Mouse (Mus musculus): Measurements from ENCODE around the gene P2rx3. TPM values are rescaled to one million over a fixed set of nuclear protein-coding genes. Genes with fewer than 3 reads are reported as not detected.

Gene P2rx3
- polyA plus RNA-seq, 1 experiment, result 0.54 TPM

GRCm38 (mm10) chr2:85013826-85014587 is 23.3 kb downstream of the P2rx3 start:
- WGBS, result 32% methylated on average over 5 of the region's 5 CpGs
- DNase-seq, result no peak
- Histone ChIP-seq H3K36me3 (ENCODE audit: control insufficient read depth, insufficient read depth, low read length) (no peaks in the 10 kb centered on the region), H3K4me1 (replicated peaks; ENCODE audit: control insufficient read depth, insufficient read depth, low read length) (no peaks in the 10 kb centered on the region), H3K27me3 (ENCODE audit: control insufficient read depth, insufficient read depth, low read length) (no peaks in the 10 kb centered on the region), H3K27ac (ENCODE audit: control insufficient read depth, insufficient read depth, low read length) (no peak overlapping the region), H3K4me3 (ENCODE audit: control insufficient read depth, insufficient read depth, low read length) (no peak overlapping the region)
- TF ChIP-seq CTCF (IDR thresholded peaks at IDR 0.05; ENCODE audit: borderline replicate concordance, control insufficient read depth, extremely low read depth, insufficient read depth, low read length, poor library complexity) (no peak), POLR2A (IDR thresholded peaks at IDR 0.05; ENCODE audit: control insufficient read depth, extremely low read depth, insufficient read depth, low read length, poor library complexity) (no peak)

- no peak overlapping the region for H3K4me3 ChIP-seq (ENCODE audit: control insufficient read depth, insufficient read depth, low read length)
- H3K27me3 ChIP-seq (ENCODE audit: control insufficient read depth, insufficient read depth, low read length), result no peaks in the 10 kb centered on the region
- H3K36me3 ChIP-seq (ENCODE audit: control insufficient read depth, insufficient read depth, low read length), result no peaks in the 10 kb centered on the region
- no peak overlapping the region for H3K27ac ChIP-seq (ENCODE audit: control insufficient read depth, insufficient read depth, low read length)
- H3K4me1 ChIP-seq (replicated peaks; ENCODE audit: control insufficient read depth, insufficient read depth, low read length), result no peaks in the 10 kb centered on the region
- 66% methylated on average over 14 of the region's 14 CpGs for WGBS
- TF ChIP-seq CTCF (IDR thresholded peaks at IDR 0.05; ENCODE audit: borderline replicate concordance, control insufficient read depth, extremely low read depth, insufficient read depth, low read length, poor library complexity) (no peak), POLR2A (IDR thresholded peaks at IDR 0.05; ENCODE audit: control insufficient read depth, extremely low read depth, insufficient read depth, low read length, poor library complexity) (no peak)
- DNase-seq, result no peak
These were observed 24.6 kb downstream of the P2rx3 start for GRCm38 (mm10) chr2:85012679-85013078.

GRCm38 (mm10) chr2:85011906-85012604 is 25.2 kb downstream of the P2rx3 start:
- no peak for TF ChIP-seq CTCF (IDR thresholded peaks at IDR 0.05; ENCODE audit: borderline replicate concordance, control insufficient read depth, extremely low read depth, insufficient read depth, low read length, poor library complexity)
- TF ChIP-seq POLR2A (IDR thresholded peaks at IDR 0.05; ENCODE audit: control insufficient read depth, extremely low read depth, insufficient read depth, low read length, poor library complexity), result no peak
- WGBS, result 94% methylated on average over 9 of the region's 9 CpGs
- Histone ChIP-seq H3K36me3 (ENCODE audit: control insufficient read depth, insufficient read depth, low read length) (no peaks in the 10 kb centered on the region), H3K27ac (ENCODE audit: control insufficient read depth, insufficient read depth, low read length) (no peak overlapping the region), H3K4me1 (replicated peaks; ENCODE audit: control insufficient read depth, insufficient read depth, low read length) (no peaks in the 10 kb centered on the region), H3K27me3 (ENCODE audit: control insufficient read depth, insufficient read depth, low read length) (no peaks in the 10 kb centered on the region), H3K4me3 (ENCODE audit: control insufficient read depth, insufficient read depth, low read length) (no peak overlapping the region)
- DNase-seq, result no peak

GRCm38 (mm10) chr2:85009212-85009611 is 28.1 kb downstream of the P2rx3 start:
- no peaks in the 10 kb centered on the region for H3K4me1 ChIP-seq (replicated peaks; ENCODE audit: control insufficient read depth, insufficient read depth, low read length)
- WGBS, result 96% methylated on average over 2 of the region's 2 CpGs
- H3K36me3 ChIP-seq (ENCODE audit: control insufficient read depth, insufficient read depth, low read length), result no peaks in the 10 kb centered on the region
- no peaks in the 10 kb centered on the region for H3K27me3 ChIP-seq (ENCODE audit: control insufficient read depth, insufficient read depth, low read length)
- no peak overlapping the region for H3K27ac ChIP-seq (ENCODE audit: control insufficient read depth, insufficient read depth, low read length)
- H3K4me3 ChIP-seq (ENCODE audit: control insufficient read depth, insufficient read depth, low read length), result no peak overlapping the region
- TF ChIP-seq CTCF (IDR thresholded peaks at IDR 0.05; ENCODE audit: borderline replicate concordance, control insufficient read depth, extremely low read depth, insufficient read depth, low read length, poor library complexity), result no peak
- no peak for TF ChIP-seq POLR2A (IDR thresholded peaks at IDR 0.05; ENCODE audit: control insufficient read depth, extremely low read depth, insufficient read depth, low read length, poor library complexity)
- no peak for DNase-seq

GRCm38 (mm10) chr2:85007729-85008128 is 29.5 kb downstream of the P2rx3 start:
- no peak for TF ChIP-seq CTCF (IDR thresholded peaks at IDR 0.05; ENCODE audit: borderline replicate concordance, control insufficient read depth, extremely low read depth, insufficient read depth, low read length, poor library complexity)
- TF ChIP-seq POLR2A (IDR thresholded peaks at IDR 0.05; ENCODE audit: control insufficient read depth, extremely low read depth, insufficient read depth, low read length, poor library complexity), result no peak
- no peaks in the 10 kb centered on the region for H3K27me3 ChIP-seq (ENCODE audit: control insufficient read depth, insufficient read depth, low read length)
- 28% methylated on average over 4 of the region's 4 CpGs for WGBS
- no peaks in the 10 kb centered on the region for H3K4me1 ChIP-seq (replicated peaks; ENCODE audit: control insufficient read depth, insufficient read depth, low read length)
- no peak overlapping the region for H3K27ac ChIP-seq (ENCODE audit: control insufficient read depth, insufficient read depth, low read length)
- peak; percentile 25 for DNase-seq
- no peak overlapping the region for H3K4me3 ChIP-seq (ENCODE audit: control insufficient read depth, insufficient read depth, low read length)
- H3K36me3 ChIP-seq (ENCODE audit: control insufficient read depth, insufficient read depth, low read length), result no peaks in the 10 kb centered on the region

- 97% methylated on average over 7 of the region's 7 CpGs for WGBS
- no peak for DNase-seq
- H3K4me3 ChIP-seq (ENCODE audit: control insufficient read depth, insufficient read depth, low read length), result no peak overlapping the region
- TF ChIP-seq POLR2A (IDR thresholded peaks at IDR 0.05; ENCODE audit: control insufficient read depth, extremely low read depth, insufficient read depth, low read length, poor library complexity) (no peak), CTCF (IDR thresholded peaks at IDR 0.05; ENCODE audit: borderline replicate concordance, control insufficient read depth, extremely low read depth, insufficient read depth, low read length, poor library complexity) (no peak)
- H3K36me3 ChIP-seq (ENCODE audit: control insufficient read depth, insufficient read depth, low read length), result no peaks in the 10 kb centered on the region
- no peak overlapping the region for H3K27ac ChIP-seq (ENCODE audit: control insufficient read depth, insufficient read depth, low read length)
- H3K27me3 ChIP-seq (ENCODE audit: control insufficient read depth, insufficient read depth, low read length), result no peaks in the 10 kb centered on the region
- no peaks in the 10 kb centered on the region for H3K4me1 ChIP-seq (replicated peaks; ENCODE audit: control insufficient read depth, insufficient read depth, low read length)
These were observed 30.7 kb downstream of the P2rx3 start for GRCm38 (mm10) chr2:85006600-85006999.

Data from thymus, adult 2 months (tissue).